Comparison of ENCODE assay signal across 35 mouse cellular contexts in genomic region chr3:34217911-34218310, GRCm38 (mm10).
"Had no signal": no experiment of that assay in that cellular context is flagged by ENCODE, and none has a peak within 500 bp of the region (broad histone marks: within the 10 kb centered on the region; RNA-seq: fewer than 3 reads in every experiment).

No protein-coding gene starts in this region.

- H3K9ac ChIP-seq: heart, embryonic 12.5 days; heart, embryonic 13.5 days; heart, embryonic 15.5 days; hindbrain, embryonic 12.5 days; hindbrain, embryonic 13.5 days; hindbrain, embryonic 14.5 days; hindbrain, embryonic 15.5 days; intestine, embryonic 15.5 days; kidney, embryonic 15.5 days had no signal

- H3K9me3 ChIP-seq: heart, embryonic 12.5 days; heart, embryonic 13.5 days; heart, embryonic 15.5 days; hindbrain, embryonic 10.5 days; hindbrain, embryonic 12.5 days; hindbrain, embryonic 13.5 days; hindbrain, embryonic 15.5 days; intestine, embryonic 15.5 days; kidney, embryonic 15.5 days had no signal

- H3K36me3 ChIP-seq: heart, embryonic 12.5 days; heart, embryonic 13.5 days; heart, embryonic 15.5 days; hindbrain, embryonic 10.5 days; hindbrain, embryonic 12.5 days; hindbrain, embryonic 13.5 days; hindbrain, embryonic 15.5 days; intestine, embryonic 15.5 days; kidney, embryonic 15.5 days had no signal

- H3K27me3 ChIP-seq: heart, embryonic 12.5 days; heart, embryonic 13.5 days; heart, embryonic 15.5 days; hindbrain, embryonic 12.5 days; hindbrain, embryonic 13.5 days; hindbrain, embryonic 15.5 days; intestine, embryonic 15.5 days; kidney, embryonic 15.5 days had no signal

- ATAC-seq: hindbrain, embryonic 16.5 days; hindbrain, postnatal 0 days; inflammation-experienced regulatory T-cells, adult 6 months; intestine, embryonic 15.5 days; intestine, embryonic 16.5 days; intestine, postnatal 0 days had no signal

- H3K27ac ChIP-seq: heart, embryonic 13.5 days; heart, embryonic 15.5 days; hindbrain, embryonic 10.5 days; hindbrain, embryonic 12.5 days; hindbrain, embryonic 13.5 days; hindbrain, embryonic 14.5 days; hindbrain, embryonic 15.5 days; hindbrain, postnatal 0 days; intestine, embryonic 15.5 days; kidney, embryonic 15.5 days; kidney, postnatal 0 days; layer of hippocampus, adult 2 months; left cerebral cortex, adult 2 months had no signal

- H3K4me3 ChIP-seq: heart, embryonic 12.5 days; heart, embryonic 13.5 days; heart, embryonic 15.5 days; hindbrain, embryonic 10.5 days; hindbrain, embryonic 12.5 days; hindbrain, embryonic 13.5 days; hindbrain, embryonic 15.5 days; intestine, embryonic 15.5 days; kidney, embryonic 15.5 days; layer of hippocampus, adult 2 months; left cerebral cortex, adult 2 months had no signal

- DNase-seq: heart, postnatal 10 days; heart, postnatal 14 days; heart, postnatal 36 days; heart, postnatal 4 days; kidney, adult 11 months; kidney, adult 18-20 months; kidney, adult 2 months; kidney, adult 8-10 months; kidney, adult 9 months; kidney, postnatal 10 days; kidney, postnatal 14 days; kidney, postnatal 25 days; kidney, postnatal 36 days; kidney, postnatal 4 days; layer of hippocampus, adult 9-11 months; layer of hippocampus, postnatal 36 days had no signal

- H3K4me2 ChIP-seq: heart, embryonic 11.5 days; heart, embryonic 12.5 days; heart, embryonic 13.5 days; heart, embryonic 15.5 days; hindbrain, embryonic 12.5 days; hindbrain, embryonic 13.5 days; hindbrain, embryonic 14.5 days; hindbrain, embryonic 15.5 days; intestine, embryonic 15.5 days; kidney, embryonic 15.5 days had no signal

- H3K4me1 ChIP-seq: heart, embryonic 12.5 days; heart, embryonic 13.5 days; heart, embryonic 15.5 days; hindbrain, embryonic 10.5 days; hindbrain, embryonic 12.5 days; hindbrain, embryonic 13.5 days; hindbrain, embryonic 15.5 days; intestine, embryonic 15.5 days had no signal
